Mouse (Mus musculus) lung, adult 2 months (tissue): ENCODE measurements at regions not wholly inside any gene's neighbourhood (a gene's known extent, or its start where the extent isn't known, plus 50 kb on each side); places are given as distances from the start of the nearest gene placed in this dataset.

Experiments
- DNase-seq: peaks from one replicate; pipeline ENCODE4 v3.0.0; 2022
- H3K4me1 ChIP-seq: fragments of 200-500 bp; 2 replicates; pipeline ENCODE4 v1.6.1; 2011; ENCODE audit warnings: low read length; ENCODE audit not compliant: control insufficient read depth, insufficient read depth
- H3K4me3 ChIP-seq: fragments of 200-500 bp; replicated peaks from 2 replicates; pipeline ENCODE3; 2011; ENCODE audit warnings: low read depth, mild to moderate bottlenecking, control low read depth, low read length; ENCODE audit errors: extremely low read depth
- CTCF ChIP-seq: fragments of 200-500 bp; IDR thresholded peaks from 2 replicates; pipeline ENCODE4 v1.5.1; 2011; ENCODE audit warnings: mild to moderate bottlenecking, low read length, control low read depth; ENCODE audit not compliant: insufficient read depth
- POLR2A ChIP-seq: fragments of 200-500 bp; IDR thresholded peaks from 2 replicates; pipeline ENCODE4 v1.6.1; 2011; ENCODE audit warnings: low read depth, mild to moderate bottlenecking, control low read depth, low read length, borderline replicate concordance; ENCODE audit errors: extremely low read depth
- WGBS: fragments of 180-500 bp; shearing (Covaris S2); methylation state at CpG from one replicate; pipeline ENCODE4 v1.1.7; 2018; 5-methylcytosine and 5-hydroxymethylcytosine counted together

DNA sequence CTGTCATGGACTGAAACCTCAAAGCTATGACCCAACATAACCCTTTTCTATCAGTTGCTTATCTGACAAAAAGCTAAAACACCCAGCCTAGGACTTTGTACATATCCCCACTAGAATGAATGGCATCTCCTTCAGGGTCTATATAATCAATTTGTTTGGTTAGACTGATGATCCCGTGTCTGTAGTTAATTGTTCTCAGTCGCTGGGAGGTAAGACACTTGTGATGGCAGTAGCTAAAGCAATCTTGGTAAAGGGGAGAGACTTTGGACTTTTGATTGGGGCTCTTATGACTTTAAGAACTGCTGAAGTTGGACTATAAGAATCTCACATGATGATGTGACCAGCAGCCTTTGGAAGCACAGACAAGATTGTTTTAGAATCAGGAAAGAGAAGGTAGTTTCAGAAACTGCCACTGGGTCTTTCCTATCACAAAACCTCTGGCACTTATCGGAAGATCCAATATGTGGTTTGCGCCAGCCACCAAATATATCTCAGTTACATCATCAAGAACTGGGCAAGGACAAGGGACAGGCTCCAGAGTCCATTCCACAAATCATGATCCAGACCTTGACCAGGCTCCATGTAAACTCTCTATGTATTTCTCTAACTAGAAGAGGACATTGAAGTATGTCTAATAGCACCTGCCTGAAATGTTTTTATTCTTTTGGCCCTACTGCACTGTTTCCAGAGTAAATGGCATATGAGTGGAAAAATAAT is 183.1 kb downstream of the Sp3 start:
- H3K4me3 ChIP-seq: no peak overlapping the region
- no peaks in the 10 kb centered on the region for H3K4me1 ChIP-seq
- DNase-seq: no peak
- WGBS: 73% methylated on average over 4 of the region's 4 CpGs
- TF ChIP-seq POLR2A (no peak), CTCF (no peak)

- 58% methylated on average over 7 of the region's 7 CpGs for WGBS
- no peaks in the 10 kb centered on the region for H3K4me1 ChIP-seq
- no peak for TF ChIP-seq POLR2A
- DNase-seq: no peak
- no peak overlapping the region for H3K4me3 ChIP-seq
Measured at GRCm38 (mm10) chr2:72800696-72801095, 179.6 kb downstream of the Sp3 start.

DNA sequence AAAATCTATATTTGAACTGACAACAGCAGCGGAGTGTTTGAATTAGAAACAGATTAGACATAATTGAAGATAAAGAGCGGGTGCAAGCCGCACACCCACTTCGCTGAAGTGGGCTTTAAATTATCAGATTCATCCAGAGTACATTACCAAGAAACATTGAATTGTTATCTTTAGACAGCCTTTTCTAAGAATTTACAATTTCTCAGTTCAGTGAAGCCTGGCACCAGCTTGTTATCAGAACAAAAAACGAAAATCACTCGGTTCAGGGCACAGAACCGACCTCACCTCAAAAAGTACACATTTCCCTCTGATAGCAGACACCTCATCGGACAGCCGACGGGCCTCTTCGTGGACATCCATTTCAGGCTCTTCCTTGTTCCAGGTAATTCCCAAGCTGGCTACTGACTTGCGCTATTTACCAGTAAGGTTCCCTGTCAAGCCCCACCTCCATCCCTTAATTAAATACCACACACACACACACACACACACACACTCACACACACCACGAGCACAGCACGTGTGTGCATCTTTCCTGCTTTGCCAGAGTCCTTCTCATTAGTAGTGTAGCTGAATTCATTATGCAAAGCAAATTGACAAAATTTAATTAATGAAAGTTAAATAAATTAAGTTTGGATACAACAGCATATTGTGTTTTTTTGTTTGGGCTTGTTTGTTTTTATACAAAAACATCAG is 166.8 kb downstream of the Sp3 start:
- TF ChIP-seq CTCF: no peak
- no peak for TF ChIP-seq POLR2A
- 59% methylated on average over 14 of the region's 14 CpGs for WGBS
- Histone ChIP-seq H3K4me1 (no peaks in the 10 kb centered on the region), H3K4me3 (no peak overlapping the region)
- DNase-seq: no peak

DNA sequence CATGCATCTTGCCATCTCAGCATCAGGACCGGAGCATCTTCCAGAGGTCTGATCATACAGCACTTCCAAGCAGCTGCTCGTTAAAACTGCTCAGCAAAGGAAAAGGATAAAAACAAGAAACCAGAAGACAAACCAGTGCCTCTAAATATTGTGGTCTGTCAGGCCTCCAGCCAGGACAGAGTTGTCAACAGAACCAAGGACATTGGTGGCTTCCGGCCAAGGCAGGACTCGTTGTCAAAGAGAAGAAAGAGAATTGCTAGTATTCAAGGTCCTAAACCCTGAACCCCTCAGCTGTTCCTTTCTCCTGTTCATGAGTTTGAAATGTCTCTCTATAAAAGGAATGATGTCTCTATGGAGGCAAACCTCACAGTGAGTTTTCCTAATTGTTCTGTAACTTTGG is 155.0 kb downstream of the Sp3 start:
- TF ChIP-seq CTCF (no peak), POLR2A (no peak)
- no peaks in the 10 kb centered on the region for H3K4me1 ChIP-seq
- H3K4me3 ChIP-seq: no peak overlapping the region
- WGBS: 57% methylated on average over 4 of the region's 4 CpGs
- DNase-seq: no peak

GRCm38 (mm10) chr2:72829139-72829538 is 151.1 kb downstream of the Sp3 start:
- no peaks in the 10 kb centered on the region for H3K4me1 ChIP-seq
- no peak overlapping the region for H3K4me3 ChIP-seq
- 18% methylated on average over 1 of the region's 1 CpGs for WGBS
- no peak for DNase-seq
- TF ChIP-seq CTCF (no peak), POLR2A (no peak)

GRCm38 (mm10) chr2:72832770-72833169 is 147.5 kb downstream of the Sp3 start:
- Histone ChIP-seq H3K4me3 (no peak overlapping the region), H3K4me1 (no peaks in the 10 kb centered on the region)
- DNase-seq: no peak
- WGBS: 87% methylated on average over 10 of the region's 10 CpGs
- TF ChIP-seq CTCF (no peak), POLR2A (no peak)

GRCm38 (mm10) chr2:72838085-72838727 is 142.0 kb downstream of the Sp3 start:
- no peak for DNase-seq
- 30% methylated on average over 6 of the region's 6 CpGs for WGBS
- H3K4me1 ChIP-seq: peaks cover 2% of the 10 kb centered on the region; the same call in 1 of the 2 replicates
- TF ChIP-seq CTCF (no peak), POLR2A (no peak)
- H3K4me3 ChIP-seq: no peak overlapping the region

DNA sequence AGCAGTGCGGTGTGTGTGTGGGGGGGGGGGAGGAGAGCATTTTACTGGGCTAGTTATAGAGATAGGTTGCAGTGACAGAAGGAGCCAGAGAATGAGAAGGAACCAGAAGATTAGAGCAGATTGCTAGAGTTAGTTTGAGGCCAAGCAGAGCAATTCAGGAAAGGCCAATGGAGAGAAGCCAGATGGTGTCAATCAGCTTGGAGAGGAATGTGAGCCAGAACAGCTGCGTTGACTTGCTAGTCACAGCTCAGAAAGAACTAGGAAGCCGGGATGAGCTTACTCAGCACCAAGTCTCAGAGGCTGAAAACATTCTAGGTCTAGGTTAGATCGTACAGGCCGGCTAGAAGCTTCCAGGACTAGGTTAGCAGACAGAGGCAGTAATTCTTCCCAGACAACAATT is 140.6 kb downstream of the Sp3 start:
- Histone ChIP-seq H3K4me3 (no peak overlapping the region), H3K4me1 (peaks cover 2% of the 10 kb centered on the region; the same call in 1 of the 2 replicates)
- DNase-seq: no peak
- TF ChIP-seq CTCF: no peak
- no peak for TF ChIP-seq POLR2A
- WGBS: 73% methylated on average over 5 of the region's 5 CpGs

DNA sequence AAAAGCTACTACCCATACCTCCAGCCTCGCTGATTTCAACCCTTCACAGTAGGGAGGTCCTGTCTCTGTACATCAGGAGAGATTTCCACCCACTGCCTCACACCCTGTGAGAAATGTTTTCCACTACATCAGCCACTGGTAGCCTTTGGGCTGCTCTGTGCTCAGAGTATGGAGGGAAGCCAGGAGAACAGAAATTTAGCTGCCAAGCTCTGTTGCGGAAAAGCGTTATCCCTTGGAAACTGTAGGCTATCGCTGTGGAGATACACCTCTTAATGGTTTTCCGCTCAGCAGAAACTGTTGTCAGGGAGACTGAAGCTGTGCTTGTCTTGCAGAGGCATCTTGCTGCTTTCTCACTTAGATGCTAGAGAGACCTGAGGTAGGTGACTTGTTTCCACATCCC is 138.9 kb downstream of the Sp3 start:
- no peak for TF ChIP-seq CTCF
- no peak for TF ChIP-seq POLR2A
- no peak overlapping the region for H3K4me3 ChIP-seq
- DNase-seq: no peak
- 81% methylated on average over 5 of the region's 5 CpGs for WGBS
- H3K4me1 ChIP-seq: peaks cover 2% of the 10 kb centered on the region; the same call in 1 of the 2 replicates
